Mouse (Mus musculus): Measurements from ENCODE around the gene Ywhae.

DNA sequence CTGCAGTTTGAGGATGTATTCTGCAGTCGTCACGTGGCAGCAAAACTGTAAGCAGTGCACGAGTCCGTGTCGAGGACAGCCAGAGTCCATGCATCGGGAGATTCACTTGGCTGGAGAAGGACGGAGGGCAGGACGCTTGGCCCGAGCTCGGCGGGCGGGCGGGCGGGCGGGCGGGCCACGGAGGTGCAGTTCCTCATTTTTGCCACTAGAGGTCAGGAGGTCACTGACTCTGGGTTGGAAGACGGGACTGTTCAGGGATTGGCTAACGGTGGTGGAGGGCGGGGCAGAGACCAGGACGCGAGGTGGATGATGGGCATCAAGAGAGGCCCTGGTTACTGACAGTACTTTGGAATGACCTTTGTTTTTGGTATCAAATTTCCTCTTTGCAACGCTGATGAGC is 36.5 kb downstream of the Ywhae start:
- TF ChIP-seq CTCF (IDR thresholded peaks at IDR 0.05; ENCODE audit: control insufficient read depth, insufficient read depth, insufficient replicate concordance, low read depth, low read length): peak; percentile 84; the same call in 1 of the 2 replicates
- TF ChIP-seq POLR2A (IDR thresholded peaks at IDR 0.05; ENCODE audit: control insufficient read depth, low read depth, low read length): no peak

Data from testis, adult 2 months (tissue).